Mouse (Mus musculus) liver, embryonic 16.5 days (tissue): Measurements from ENCODE around the gene Gm9964. TPM values are rescaled to one million over a fixed set of nuclear protein-coding genes. Genes with fewer than 3 reads are reported as not detected.

Experiments used
- ATAC-seq: fragments of 200-750 bp; cut with Nextera tagmentation; 2 replicates; pipeline ENCODE4 v1.8.0; 2017; ENCODE audit warnings: low read depth, mild to moderate bottlenecking, moderate number of reproducible peaks, moderate library complexity
- H3K27ac ChIP-seq: fragments of 300-500 bp; sonication (generic); 2 replicates; pipeline ENCODE4 v1.5.1; 2014; ENCODE audit warnings: mild to moderate bottlenecking, low read length
- H3K27me3 ChIP-seq: fragments of 300-500 bp; sonication (generic); 2 replicates; pipeline ENCODE4 v1.6.1; 2014; ENCODE audit warnings: low read depth, low read length, mixed read lengths; ENCODE audit not compliant: control insufficient read depth, insufficient read depth
- H3K36me3 ChIP-seq: fragments of 300-500 bp; sonication (generic); 2 replicates; pipeline ENCODE4 v1.6.1; 2014; ENCODE audit warnings: mild to moderate bottlenecking; ENCODE audit not compliant: control insufficient read depth, insufficient read depth
- H3K4me1 ChIP-seq: fragments of 300-500 bp; sonication (generic); 2 replicates; pipeline ENCODE4 v1.6.1; 2014; ENCODE audit warnings: low read depth, low read length, mixed read lengths; ENCODE audit not compliant: control insufficient read depth
- H3K4me2 ChIP-seq: fragments of 300-500 bp; sonication (generic); 2 replicates; pipeline ENCODE4 v1.6.1; 2014; ENCODE audit warnings: low read depth, low read length, mixed read lengths
- H3K4me3 ChIP-seq: fragments of 300-500 bp; sonication (generic); 2 replicates; pipeline ENCODE4 v1.5.1; 2014; ENCODE audit warnings: low read depth, mild to moderate bottlenecking, low read length
- H3K9ac ChIP-seq: fragments of 300-500 bp; sonication (generic); 2 replicates; pipeline ENCODE4 v1.6.1; 2014; ENCODE audit warnings: low read depth, low read length
- H3K9me3 ChIP-seq: fragments of 300-500 bp; sonication (generic); replicated peaks from 2 replicates; pipeline ENCODE4 v1.6.1; 2016; ENCODE audit warnings: low read length; ENCODE audit not compliant: control insufficient read depth
- WGBS: fragments of 180-500 bp; shearing (Covaris S2); extraction: QIAGEN DNeasy Blood & Tissue Kit; methylation state at CpG from one replicate; pipeline ENCODE4 v1.1.7; 2014; ENCODE audit not compliant: insufficient replicate concordance; 5-methylcytosine and 5-hydroxymethylcytosine counted together
- polyA plus RNA-seq: library from polyadenylated mRNA; unstranded; fragments of >200 nt; fragmentation: Nextera tagmentation; extraction: Ambion mirVana; gene quantifications from 2 replicates; pipeline ENCODE4 v1.2.1, GENCODE M21; 2015

Gm9964 gene
- polyA plus RNA-seq, 1 experiment from 2014 or later: not detected

DNA sequence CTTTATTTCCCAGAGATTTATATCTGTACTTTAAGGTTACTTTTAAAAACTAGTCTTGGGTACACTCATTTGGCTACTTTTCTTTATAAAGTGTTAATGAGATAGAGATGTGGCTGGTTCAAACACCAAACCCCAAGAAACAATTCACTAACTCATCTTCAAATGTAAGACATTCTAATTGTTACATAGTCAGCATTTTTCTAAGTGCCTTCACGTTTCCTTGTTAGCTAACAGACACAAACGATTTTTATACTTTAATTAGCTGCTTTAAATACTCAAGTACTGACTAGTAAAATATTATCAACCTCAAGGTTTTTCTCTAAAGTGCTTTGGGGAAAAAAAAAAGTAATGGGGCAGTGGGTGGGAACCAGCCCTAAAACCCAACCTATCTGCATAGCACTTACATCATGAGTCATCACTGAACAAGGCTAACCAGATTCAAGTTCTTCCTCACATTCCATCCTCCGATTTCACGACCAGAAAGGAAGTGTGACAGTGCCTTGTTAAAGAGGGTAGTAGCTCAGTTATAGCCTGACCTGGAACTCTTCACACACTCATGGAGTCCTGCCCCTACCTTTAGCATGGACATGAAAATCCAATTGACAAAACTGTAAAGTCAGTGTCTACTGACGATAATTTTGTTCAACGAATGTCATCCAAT, 43.7 kb downstream of the Gm9964 start:
- Histone ChIP-seq H3K4me3 (peak overlapping the region; percentile 75), H3K36me3 (peaks cover 16% of the 10 kb centered on the region), H3K9me3 (no peaks in the 10 kb centered on the region), H3K27me3 (no peaks in the 10 kb centered on the region), H3K4me1 (peaks cover 21% of the 10 kb centered on the region), H3K4me2 (peak overlapping the region; percentile 83), H3K9ac (peak overlapping the region; percentile 89), H3K27ac (peak overlapping the region; percentile 89)
- WGBS: 14% methylated on average over 6 of the region's 6 CpGs
- ATAC-seq: no peak

Other genes with a start within 250 kb of the Gm9964 start
- gene Ksr1, start 150.5 kb downstream of the Gm9964 start, polyA plus RNA-seq: 1.9 and 2.3 TPM in 2 replicates
- 30.4 and 32.9 TPM in 2 replicates for gene Wsb1, start 42.2 kb downstream of the Gm9964 start, polyA plus RNA-seq
- 1.1 and 1.3 TPM in 2 replicates for gene Nf1, start 42.8 kb upstream of the Gm9964 start, polyA plus RNA-seq
- not detected in 2 replicates for gene Omg, start 207.2 kb upstream of the Gm9964 start, polyA plus RNA-seq
- 4.6 and 8.5 TPM in 2 replicates for gene Evi2b, start 226.9 kb upstream of the Gm9964 start, polyA plus RNA-seq
- 0.59 and 0.63 TPM in 2 replicates for gene Evi2, start 233.7 kb upstream of the Gm9964 start, polyA plus RNA-seq
- gene Evi2a, start 233.7 kb upstream of the Gm9964 start, polyA plus RNA-seq: 5.5 and 5.7 TPM in 2 replicates